Mouse (Mus musculus) liver, postnatal 0 days (tissue): Measurements from ENCODE around the gene Slc35f6.
"Not testable (repeated sequence)": the region's sequence is repeated elsewhere in the genome, so short reads cannot be mapped to it uniquely, and the experiment has no call there.

Experiments
- CTCF ChIP-seq: sonication (generic); IDR thresholded peaks from 2 replicates; pipeline ENCODE4 v1.5.1; 2016; ENCODE audit warnings: antibody characterized with exemption, low read depth
- EP300 ChIP-seq: IDR thresholded peaks from 2 replicates; pipeline ENCODE4 v1.6.1; 2016; ENCODE audit warnings: antibody characterized with exemption, low read depth, mild to moderate bottlenecking

GRCm38 (mm10) chr5:30701373-30701772 is 53.6 kb downstream of the Slc35f6 start:
- TF ChIP-seq CTCF, EP300: not testable (repeated sequence)
